Mouse (Mus musculus): Measurements from ENCODE around the gene Pde1b.
A peak's percentile ranks its signal among the peaks of the same experiment; 100 is the strongest.

The Pde1b gene

DNA sequence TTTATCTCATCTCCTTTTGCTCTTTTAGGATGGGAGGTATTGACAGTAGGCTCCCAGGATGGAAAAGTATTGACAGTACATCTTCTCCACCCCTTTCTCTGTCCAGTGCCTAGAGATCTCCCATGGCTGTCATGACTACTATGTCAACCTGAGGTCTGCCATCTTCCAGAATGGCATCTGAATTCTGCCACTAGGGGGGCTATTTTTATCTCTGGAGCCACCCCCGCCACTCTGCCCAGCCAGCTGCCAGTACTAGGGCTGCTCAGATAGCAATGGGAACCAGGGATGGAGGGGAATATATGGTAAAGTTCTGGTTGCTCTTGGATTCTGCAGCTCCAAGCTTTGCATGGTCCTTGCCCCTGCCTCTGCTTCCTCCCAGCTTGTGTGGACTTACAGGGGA, 8.8 kb downstream of the Pde1b start:
- DNase-seq = no peak

DNA sequence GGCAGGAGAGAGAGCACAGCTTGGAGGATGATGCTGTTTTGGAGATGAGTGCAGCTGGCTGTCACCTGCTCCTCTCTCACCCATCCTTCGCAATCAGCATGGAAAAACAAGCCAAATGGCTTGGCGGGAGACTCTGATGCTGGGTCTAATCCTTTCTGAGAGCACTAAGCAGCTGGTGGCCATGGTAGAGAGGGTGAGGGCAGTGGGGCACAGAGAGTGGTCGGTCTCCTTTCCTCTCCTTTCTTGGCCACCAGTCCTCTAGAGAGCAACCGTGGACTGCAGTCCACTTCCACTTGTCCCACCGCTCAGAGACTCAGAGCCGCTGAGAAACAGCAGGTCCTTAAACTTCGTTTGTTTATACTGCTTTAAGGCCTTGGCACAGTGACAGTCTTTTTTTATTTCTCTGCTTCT, 10.8 kb downstream of the Pde1b start:
- DNase-seq = no peak

DNA sequence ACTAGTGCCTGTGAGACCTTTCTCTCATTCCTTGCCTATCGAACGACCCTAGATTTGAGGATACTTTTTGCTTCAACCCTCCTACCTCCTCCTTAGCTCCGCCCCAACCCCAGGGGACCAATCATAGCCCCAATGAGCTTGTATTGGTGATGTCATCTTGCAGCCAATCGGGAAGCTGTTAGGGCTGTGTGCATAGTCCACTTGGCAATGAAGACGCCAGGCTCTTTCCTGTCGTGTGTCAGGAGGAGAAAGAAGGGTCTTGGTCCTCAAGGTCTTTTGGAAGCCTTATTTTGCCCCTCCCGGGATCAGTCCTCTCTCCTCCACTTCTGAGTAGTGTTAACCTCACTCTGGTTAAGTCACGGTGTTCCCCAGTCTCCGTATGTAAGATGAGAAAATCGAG, 11.3 kb downstream of the Pde1b start:
- peak; percentile 78 for DNase-seq

GRCm38 (mm10) chr15:103514914-103515313, 12.1 kb downstream of the Pde1b start:
- DNase-seq = no peak

DNA sequence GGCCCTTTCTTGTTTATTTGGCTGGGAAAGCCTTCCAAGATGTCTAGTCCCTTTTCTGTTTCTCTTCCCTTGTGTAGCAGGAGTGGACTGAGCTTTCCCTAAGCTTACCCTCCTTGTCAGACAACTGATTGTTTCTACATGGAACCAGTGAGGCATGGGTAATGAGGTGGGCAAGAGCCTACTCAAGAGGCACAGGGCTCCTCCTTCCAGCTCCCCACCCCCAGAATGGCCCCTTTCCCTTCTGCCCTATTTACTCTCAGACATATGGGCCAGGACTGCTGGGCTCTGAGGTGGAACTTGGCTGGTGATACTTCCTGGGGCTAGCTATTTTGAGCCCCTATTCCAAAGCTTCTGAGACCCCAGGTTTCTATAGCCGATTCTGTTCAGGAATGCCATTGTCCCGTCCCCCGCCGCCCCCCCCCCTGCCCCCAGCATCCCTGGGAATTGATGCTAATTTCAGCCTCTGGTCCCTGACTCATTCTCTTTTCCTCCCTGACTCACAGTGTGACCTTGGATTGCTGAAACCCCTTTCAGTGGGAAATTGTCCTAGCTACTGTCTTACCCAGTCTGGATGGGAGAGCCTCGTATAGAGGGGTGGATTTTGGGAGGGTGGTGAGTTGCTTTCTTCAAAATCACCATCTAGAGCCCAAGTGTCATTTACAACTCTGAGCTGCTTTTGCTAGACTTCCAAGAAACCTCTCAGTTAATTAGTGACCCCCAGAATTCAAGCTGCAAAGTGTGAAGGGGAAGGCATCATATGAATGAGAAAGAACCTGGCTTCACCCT, 16.0 kb downstream of the Pde1b start:
- no peak for DNase-seq

- no peak for DNase-seq
These were observed 16.8 kb downstream of the Pde1b start for GRCm38 (mm10) chr15:103519386-103520378.

DNA sequence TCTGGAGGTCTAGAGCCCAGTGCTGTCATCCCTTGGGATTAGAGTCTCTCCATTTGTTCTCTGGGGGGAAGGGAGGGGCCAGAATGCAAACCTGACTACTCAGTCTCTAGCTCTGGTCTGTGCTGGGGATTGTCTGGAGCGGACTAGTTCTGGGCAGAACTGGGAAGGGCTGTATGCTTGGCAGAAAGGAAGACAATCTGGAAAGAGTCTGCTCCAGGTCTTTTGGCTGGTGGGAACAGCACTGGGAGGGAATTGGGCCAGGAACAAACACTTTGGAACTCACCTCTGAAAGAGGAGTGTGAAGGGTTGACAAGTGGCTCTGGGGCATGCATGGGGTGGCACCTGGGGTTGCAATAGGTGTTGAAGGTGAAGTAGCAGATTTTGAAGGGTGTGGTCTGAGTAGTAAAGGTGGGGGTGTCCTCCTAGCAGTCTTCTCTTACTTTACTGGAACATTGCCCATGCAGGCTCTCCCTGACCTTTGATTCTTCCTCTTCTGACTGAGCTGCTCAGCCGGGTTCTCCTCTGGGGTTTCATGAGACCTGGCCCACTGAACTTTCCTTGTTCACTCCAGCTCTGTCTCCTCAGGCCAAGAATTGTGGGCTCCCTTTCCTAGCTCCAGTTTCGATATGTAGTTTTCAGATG, 19.7 kb downstream of the Pde1b start:
- DNase-seq = peak; percentile 14

GRCm38 (mm10) chr15:103523156-103523555, 20.3 kb downstream of the Pde1b start:
- no peak for DNase-seq

- peak; percentile 64 for DNase-seq
These were observed 27.5 kb downstream of the Pde1b start for GRCm38 (mm10) chr15:103530372-103530771.

GRCm38 (mm10) chr15:103534054-103534620, 31.3 kb downstream of the Pde1b start:
- DNase-seq = no peak

DNA sequence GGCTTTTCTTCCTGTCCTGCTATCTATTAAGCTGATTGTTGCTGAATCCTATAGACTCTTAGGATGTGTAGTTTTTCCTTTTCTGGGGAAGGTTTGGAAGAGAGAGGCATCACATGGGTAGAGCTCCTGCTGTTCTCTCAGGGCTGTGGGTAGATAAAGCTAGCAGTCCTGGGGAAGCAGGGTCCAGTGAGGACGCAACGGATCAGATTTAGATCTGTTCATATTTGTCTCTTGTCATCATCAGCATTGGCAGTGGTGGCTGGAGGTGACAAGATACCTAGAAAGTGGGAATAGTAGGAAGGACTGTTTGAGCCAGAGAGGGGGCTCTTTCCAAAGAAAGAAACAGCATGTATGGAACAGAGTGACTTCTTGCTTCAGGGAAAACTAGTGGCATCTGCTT, 32.2 kb downstream of the Pde1b start:
- DNase-seq = no peak

GRCm38 (mm10) chr15:103535786-103536185, 33.0 kb downstream of the Pde1b start:
- no peak for DNase-seq

GRCm38 (mm10) chr15:103536456-103536855, 33.6 kb downstream of the Pde1b start:
- DNase-seq = no peak

GRCm38 (mm10) chr15:103537011-103537821, 34.4 kb downstream of the Pde1b start:
- DNase-seq = no peak

DNA sequence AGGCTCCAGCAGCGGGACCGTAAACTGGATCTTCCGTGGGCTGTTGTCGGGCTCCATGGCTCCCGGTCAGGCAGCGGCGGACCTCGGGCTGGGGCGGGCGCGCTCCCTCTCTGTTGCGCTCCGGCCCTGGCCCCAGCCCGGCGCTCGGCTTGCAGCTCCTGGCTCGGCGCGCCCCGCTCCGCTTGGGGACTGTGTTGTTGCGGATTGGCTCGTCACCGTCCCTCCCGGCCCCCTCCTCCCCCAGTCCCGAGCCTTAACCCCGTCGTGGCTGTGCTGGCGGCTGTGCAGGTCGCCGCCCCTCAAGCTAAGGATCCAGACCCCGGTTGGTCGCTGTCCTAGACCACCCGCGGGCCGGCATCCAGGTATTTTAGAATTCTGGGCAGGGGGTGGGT, 35.0 kb downstream of the Pde1b start, which contains the start of gene Ppp1r1a:
TSS of gene Ppp1r1a (minus strand) at position 182 of the 392 bp plus-strand sequence.
- peak; percentile 76 for DNase-seq

- DNase-seq = no peak
These were observed 36.4 kb downstream of the Pde1b start for GRCm38 (mm10) chr15:103539259-103539658.

DNA sequence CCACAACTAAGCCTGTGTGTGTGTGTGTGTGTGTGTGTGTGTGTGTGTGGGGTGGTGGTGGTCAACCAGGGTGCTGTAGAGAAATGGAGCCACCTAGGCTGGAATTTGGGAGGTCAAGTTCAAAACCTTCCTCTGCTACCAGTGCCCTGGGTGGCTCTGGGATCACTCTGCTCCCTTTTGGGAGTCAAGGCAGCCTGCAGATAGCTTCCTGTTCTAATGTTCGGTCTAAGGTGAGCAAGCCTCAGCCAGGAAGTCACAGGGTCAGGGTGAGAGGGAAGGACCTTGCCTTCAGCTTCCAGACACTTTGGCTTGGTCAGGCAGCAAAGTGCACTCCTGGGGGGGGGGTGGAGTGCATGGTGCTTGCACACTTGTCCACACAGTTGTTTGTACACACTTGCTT, 37.8 kb downstream of the Pde1b start:
- no peak for DNase-seq

DNA sequence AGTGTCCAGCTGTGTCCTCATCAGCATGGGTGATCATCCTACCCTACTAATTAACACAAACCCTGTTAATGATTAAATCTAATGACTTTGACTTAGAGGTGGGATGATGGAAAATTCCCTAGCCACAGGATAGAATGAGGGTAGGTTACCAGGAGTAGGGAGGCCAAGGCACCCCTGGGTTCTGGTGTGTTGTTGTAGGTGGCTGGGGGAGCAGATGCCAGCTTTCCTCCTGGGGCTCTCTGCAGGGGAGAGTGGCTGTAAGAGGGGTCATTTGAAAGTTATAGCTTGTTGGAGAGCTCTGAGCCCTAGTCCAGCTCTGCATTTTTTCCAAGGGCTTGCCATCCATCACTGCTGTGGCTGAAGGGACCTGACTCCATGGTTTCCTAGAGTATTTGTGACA, 39.7 kb downstream of the Pde1b start:
- peak; percentile 70 for DNase-seq

- no peak for DNase-seq
These were observed 45.1 kb downstream of the Pde1b start for GRCm38 (mm10) chr15:103547983-103548382.

DNA sequence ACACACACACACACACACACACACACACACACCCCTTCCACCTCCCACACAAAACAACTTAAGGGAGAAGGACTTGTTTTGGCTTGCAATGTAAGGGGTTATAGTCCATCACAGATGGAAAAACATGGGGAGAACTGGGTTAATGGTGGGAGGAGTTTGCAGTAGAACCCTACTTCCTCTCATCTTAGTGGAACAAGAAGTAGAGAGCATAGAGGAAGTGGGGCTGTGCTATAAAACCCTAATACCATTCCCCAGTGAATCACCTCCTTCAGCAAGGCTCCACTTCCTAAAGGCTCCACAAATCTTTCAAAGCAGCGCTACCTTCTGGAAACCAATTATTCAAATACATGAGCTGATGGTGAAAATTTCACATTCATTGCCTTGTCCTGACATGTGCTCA, 46.6 kb downstream of the Pde1b start:
- no peak for DNase-seq

DNA sequence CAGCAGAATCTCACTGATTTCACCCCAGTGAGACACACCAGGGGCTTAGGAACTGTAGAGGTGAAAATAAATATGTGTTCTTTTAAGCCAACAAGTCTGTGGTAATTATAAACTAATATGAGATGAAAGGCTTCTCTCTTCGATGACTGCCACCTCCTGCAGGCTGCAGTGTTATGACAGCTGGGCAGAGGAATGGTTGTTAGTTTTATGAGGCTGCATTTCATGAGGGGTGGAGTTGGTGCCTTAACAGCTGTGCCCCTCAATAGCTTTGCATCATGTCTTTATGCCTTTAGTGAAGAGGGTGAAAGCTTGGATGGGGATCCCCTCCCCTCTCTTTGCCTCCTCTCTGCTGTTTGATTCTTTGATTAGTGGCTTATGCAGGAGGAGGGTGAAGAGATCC, 48.2 kb downstream of the Pde1b start:
- no peak for DNase-seq
